Mouse (Mus musculus) cerebellum, adult 2 months (tissue): ENCODE results near the gene Dnase1l2. TPM values are rescaled to one million over a fixed set of nuclear protein-coding genes. Genes with fewer than 3 reads are reported as not detected.

ENCODE experiments used
- DNase-seq, 2 experiments: peaks; one replicate each; pipeline ENCODE4 v3.0.0; 2021
- H3K27ac ChIP-seq: fragments of 200-500 bp; 2 replicates; pipeline ENCODE4 v1.5.1; 2012; ENCODE audit warnings: low read length, control low read depth, inconsistent platforms; ENCODE audit not compliant: insufficient read depth
- H3K27me3 ChIP-seq: fragments of 200-500 bp; 2 replicates; pipeline ENCODE4 v1.6.1; 2012; ENCODE audit warnings: inconsistent platforms, mild to moderate bottlenecking, low read length, moderate library complexity; ENCODE audit not compliant: control insufficient read depth, insufficient read depth
- H3K4me1 ChIP-seq: fragments of 200-500 bp; 2 replicates; pipeline ENCODE4 v1.6.1; 2011; ENCODE audit warnings: low read length; ENCODE audit not compliant: control insufficient read depth, insufficient read depth
- H3K4me3 ChIP-seq: fragments of 200-500 bp; replicated peaks from 2 replicates; pipeline ENCODE3; 2011; ENCODE audit warnings: mild to moderate bottlenecking, low read depth, low read length, control low read depth; ENCODE audit not compliant: insufficient read depth
- CTCF ChIP-seq: fragments of 200-500 bp; IDR thresholded peaks from 2 replicates; pipeline ENCODE4 v1.5.1; 2011; ENCODE audit warnings: low read depth, mild to moderate bottlenecking, control low read depth, low read length, moderate library complexity, borderline replicate concordance; ENCODE audit not compliant: insufficient read depth
- POLR2A ChIP-seq: fragments of 200-500 bp; IDR thresholded peaks from 2 replicates; pipeline ENCODE4 v1.6.1; 2011; ENCODE audit warnings: low read length, control low read depth, borderline replicate concordance; ENCODE audit not compliant: insufficient read depth
- WGBS: fragments of 180-500 bp; shearing (Covaris S2); methylation state at CpG from one replicate; pipeline ENCODE4 v1.1.7; 2018; 5-methylcytosine and 5-hydroxymethylcytosine counted together
- polyA plus RNA-seq: library from polyadenylated mRNA; depleted of rRNA; stranded (reverse); fragments of >200 nt; gene quantifications from 2 replicates; pipeline ENCODE4 v1.2.3, GENCODE M21; 2012

The Dnase1l2 gene
- polyA plus RNA-seq, 1 experiment, result 22.7 TPM

GRCm38 (mm10) chr17:24454218-24454755, 11.4 kb upstream of the Dnase1l2 start:
- WGBS, result 5% methylated on average over 14 of the region's 14 CpGs
- H3K4me1 ChIP-seq, result no peaks in the 10 kb centered on the region
- H3K27ac ChIP-seq, result peak overlapping the region; percentile 71
- H3K4me3 ChIP-seq, result peak overlapping the region; percentile 88
- H3K27me3 ChIP-seq, result no peaks in the 10 kb centered on the region
- DNase-seq, result no peak
- TF ChIP-seq CTCF, result no peak
- TF ChIP-seq POLR2A, result no peak

GRCm38 (mm10) chr17:24453372-24453771, 10.5 kb upstream of the Dnase1l2 start:
- no peak for DNase-seq
- Histone ChIP-seq H3K27me3 (no peaks in the 10 kb centered on the region), H3K27ac (no peak overlapping the region), H3K4me3 (no peak overlapping the region), H3K4me1 (no peaks in the 10 kb centered on the region)
- TF ChIP-seq CTCF, result no peak
- TF ChIP-seq POLR2A, result no peak
- WGBS, result 84% methylated on average over 2 of the region's 2 CpGs

GRCm38 (mm10) chr17:24451220-24451619, 8.3 kb upstream of the Dnase1l2 start:
- DNase-seq, result no peak
- H3K27me3 ChIP-seq, result no peaks in the 10 kb centered on the region
- TF ChIP-seq POLR2A (no peak), CTCF (no peak)
- H3K27ac ChIP-seq, result no peak overlapping the region
- WGBS, result 93% methylated on average over 6 of the region's 6 CpGs
- no peak overlapping the region for H3K4me3 ChIP-seq
- H3K4me1 ChIP-seq, result no peaks in the 10 kb centered on the region

- DNase-seq, result no peak
- WGBS, result 89% methylated on average over 6 of the region's 6 CpGs
- peaks cover 2% of the 10 kb centered on the region for H3K4me1 ChIP-seq
- H3K27me3 ChIP-seq, result no peaks in the 10 kb centered on the region
- H3K27ac ChIP-seq, result no peak overlapping the region
- TF ChIP-seq CTCF (no peak), POLR2A (no peak)
- H3K4me3 ChIP-seq, result no peak overlapping the region
These were observed 6.6 kb upstream of the Dnase1l2 start for GRCm38 (mm10) chr17:24449507-24449906.

GRCm38 (mm10) chr17:24446590-24446989, 3.7 kb upstream of the Dnase1l2 start:
- DNase-seq, result no peak
- TF ChIP-seq POLR2A (no peak), CTCF (no peak)
- no peaks in the 10 kb centered on the region for H3K27me3 ChIP-seq
- no peak overlapping the region for H3K4me3 ChIP-seq
- 80% methylated on average over 8 of the region's 8 CpGs for WGBS
- no peak overlapping the region for H3K27ac ChIP-seq
- peaks cover 30% of the 10 kb centered on the region for H3K4me1 ChIP-seq

- TF ChIP-seq CTCF (no peak), POLR2A (no peak)
- Histone ChIP-seq H3K27me3 (no peaks in the 10 kb centered on the region), H3K4me1 (peaks cover 37% of the 10 kb centered on the region), H3K27ac (peak overlapping the region; percentile 35), H3K4me3 (no peak overlapping the region)
- DNase-seq, result peak; percentile 83 to 86
- WGBS, result 28% methylated on average over 4 of the region's 4 CpGs
These were observed 504 bp upstream of the Dnase1l2 start for GRCm38 (mm10) chr17:24443409-24443808.

GRCm38 (mm10) chr17:24442107-24442506, 798 bp downstream of the Dnase1l2 start:
- no peak for TF ChIP-seq POLR2A
- no peak for TF ChIP-seq CTCF
- H3K4me3 ChIP-seq, result no peak overlapping the region
- no peaks in the 10 kb centered on the region for H3K27me3 ChIP-seq
- DNase-seq, result no peak
- WGBS, result 67% methylated on average over 14 of the region's 14 CpGs
- H3K27ac ChIP-seq, result peak overlapping the region; percentile 29; the same call in 1 of the 2 replicates
- H3K4me1 ChIP-seq, result peaks cover 37% of the 10 kb centered on the region

- no peak for DNase-seq
- Histone ChIP-seq H3K27me3 (no peaks in the 10 kb centered on the region), H3K4me1 (peaks cover 40% of the 10 kb centered on the region), H3K27ac (no peak overlapping the region), H3K4me3 (no peak overlapping the region)
- TF ChIP-seq CTCF (no peak), POLR2A (no peak)
- WGBS, result 14% methylated on average over 2 of the region's 2 CpGs
These were observed 1.8 kb downstream of the Dnase1l2 start for GRCm38 (mm10) chr17:24441148-24441547.

- WGBS, result 80% methylated on average over 8 of the region's 8 CpGs
- Histone ChIP-seq H3K27me3 (no peaks in the 10 kb centered on the region), H3K27ac (no peak overlapping the region), H3K4me3 (no peak overlapping the region), H3K4me1 (peaks cover 40% of the 10 kb centered on the region)
- TF ChIP-seq POLR2A (no peak), CTCF (no peak)
- no peak for DNase-seq
These were observed 2.5 kb downstream of the Dnase1l2 start for GRCm38 (mm10) chr17:24440377-24440776.
